Mouse (Mus musculus) spleen, postnatal 4 days (tissue): ENCODE data around the gene Kcnj12.

Experiments used
- DNase-seq, 2 experiments: peaks; one replicate each; pipeline ENCODE4 v3.0.0; 2022; ENCODE audit warnings: low spot score in 2 of 2

Gene Kcnj12

DNA sequence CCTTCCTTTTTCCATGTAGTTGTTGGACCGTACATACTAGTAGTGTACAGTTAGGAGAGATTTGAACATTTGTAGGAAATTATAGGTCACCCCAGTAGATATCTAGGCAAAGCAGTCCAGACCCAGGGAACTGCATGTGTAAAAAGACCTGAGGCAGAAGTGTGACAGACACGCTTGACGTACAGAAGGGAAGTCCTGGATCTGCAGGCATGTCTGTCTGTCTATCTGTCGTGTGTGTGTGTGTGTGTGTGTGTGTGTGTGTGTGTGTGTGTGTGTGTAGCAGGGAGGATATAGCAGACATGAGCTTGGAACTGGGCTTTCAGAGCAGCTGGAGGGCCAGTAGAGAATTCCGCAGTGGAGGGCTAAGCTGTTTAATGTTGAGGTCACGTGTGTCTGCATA lies 87.3 kb downstream of the Kcnj12 start:
- no peak for DNase-seq

- peak in 1 of 2 experiments; percentile 59 for DNase-seq
Observed at GRCm38 (mm10) chr11:61110113-61110512, 87.7 kb downstream of the Kcnj12 start.

DNA sequence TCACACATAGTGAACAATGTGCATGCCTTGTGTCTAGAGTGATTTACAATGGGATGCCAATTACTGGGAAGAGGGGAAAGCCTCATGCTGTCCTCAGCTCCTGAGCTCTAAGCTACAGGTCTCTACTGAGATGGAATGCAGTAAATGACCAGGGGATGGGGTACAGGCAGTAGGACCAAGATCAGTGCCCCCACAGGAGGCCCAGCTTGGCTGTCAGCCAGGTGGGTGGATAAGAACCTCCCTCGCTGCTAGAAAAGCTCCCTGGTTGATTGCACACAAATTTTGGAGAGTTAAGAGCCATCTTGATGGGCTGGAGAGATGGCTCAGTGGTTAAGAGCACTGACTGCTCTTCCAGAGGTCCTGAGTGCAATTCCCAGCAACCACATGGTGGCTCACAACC lies 88.6 kb downstream of the Kcnj12 start:
- peak in 1 of 2 experiments; percentile 61 for DNase-seq

DNA sequence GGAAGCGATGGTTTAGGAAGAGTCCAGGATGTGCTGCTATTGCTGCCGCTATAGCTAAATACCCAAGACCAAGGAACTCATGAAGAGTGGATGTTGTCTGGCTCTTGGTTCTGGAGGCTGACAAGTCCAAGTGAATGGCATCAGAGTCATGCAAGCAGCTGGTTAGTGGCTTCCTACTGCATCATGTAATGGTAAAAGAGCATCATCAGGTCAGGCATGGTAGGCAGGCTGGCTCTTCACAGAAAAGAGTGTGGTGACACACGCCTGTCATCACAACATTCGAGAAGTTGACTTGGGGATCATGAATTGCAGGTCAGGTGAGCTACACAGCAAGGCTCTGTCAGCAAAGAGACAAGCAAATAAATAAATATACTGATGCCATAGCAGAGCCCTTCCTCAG lies 89.1 kb downstream of the Kcnj12 start:
- no peak for DNase-seq

GRCm38 (mm10) chr11:61112323-61112995 lies 90.1 kb downstream of the Kcnj12 start:
- peak; percentile 36 to 69 for DNase-seq

DNA sequence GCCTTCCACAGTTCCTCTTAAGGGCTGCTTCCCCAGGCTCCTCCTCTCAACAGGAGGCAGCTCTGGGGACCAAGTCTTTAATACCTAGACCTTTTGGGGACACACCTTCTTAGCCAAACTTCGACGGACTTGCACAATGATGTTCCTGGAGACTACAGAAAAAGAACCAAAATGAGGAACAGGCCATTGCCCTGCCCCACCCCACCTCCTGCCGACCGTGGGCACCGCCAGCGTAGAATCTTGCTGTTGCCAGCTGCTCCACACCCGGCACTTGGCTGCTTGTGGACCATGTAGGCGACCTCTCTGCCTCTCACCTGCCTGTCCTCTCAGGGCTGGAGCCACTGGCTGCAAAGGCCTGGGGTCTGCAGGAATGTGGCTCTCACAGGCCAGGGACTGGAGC lies 93.9 kb downstream of the Kcnj12 start:
- peak; percentile 60 to 80 for DNase-seq

DNA sequence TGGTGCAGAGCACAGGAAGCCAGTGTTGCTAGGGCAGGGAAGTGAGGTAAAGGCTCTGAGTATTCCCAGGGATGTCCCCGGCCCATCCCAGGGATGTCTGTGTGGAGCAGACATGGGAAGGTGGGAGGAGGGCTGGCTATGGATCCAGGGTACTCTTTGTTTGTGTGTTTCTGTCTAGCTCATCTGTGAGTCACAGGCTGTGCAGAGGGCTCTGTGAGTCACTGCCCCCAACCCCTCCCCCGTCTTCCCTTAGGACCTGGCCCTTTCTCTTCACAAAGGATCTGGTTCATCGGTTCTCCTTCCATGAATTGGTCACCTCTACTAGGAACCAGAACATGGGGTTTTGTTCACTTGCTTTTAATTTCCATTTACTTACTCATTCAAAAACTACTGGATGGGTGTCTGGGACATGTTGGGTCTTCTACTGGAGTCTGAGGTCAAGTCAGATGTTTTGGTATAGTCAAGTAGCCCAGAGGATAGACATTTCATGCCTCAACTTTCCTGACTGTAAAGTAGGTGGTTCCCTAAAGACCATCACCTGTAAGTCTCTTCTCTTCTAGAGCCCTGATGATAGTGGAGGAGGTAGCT lies 97.7 kb downstream of the Kcnj12 start:
- DNase-seq: no peak
